Mouse (Mus musculus): ENCODE data around the gene Cpt1a.
A peak's percentile ranks its signal among the peaks of the same experiment; 100 is the strongest.

The Cpt1a gene

DNA sequence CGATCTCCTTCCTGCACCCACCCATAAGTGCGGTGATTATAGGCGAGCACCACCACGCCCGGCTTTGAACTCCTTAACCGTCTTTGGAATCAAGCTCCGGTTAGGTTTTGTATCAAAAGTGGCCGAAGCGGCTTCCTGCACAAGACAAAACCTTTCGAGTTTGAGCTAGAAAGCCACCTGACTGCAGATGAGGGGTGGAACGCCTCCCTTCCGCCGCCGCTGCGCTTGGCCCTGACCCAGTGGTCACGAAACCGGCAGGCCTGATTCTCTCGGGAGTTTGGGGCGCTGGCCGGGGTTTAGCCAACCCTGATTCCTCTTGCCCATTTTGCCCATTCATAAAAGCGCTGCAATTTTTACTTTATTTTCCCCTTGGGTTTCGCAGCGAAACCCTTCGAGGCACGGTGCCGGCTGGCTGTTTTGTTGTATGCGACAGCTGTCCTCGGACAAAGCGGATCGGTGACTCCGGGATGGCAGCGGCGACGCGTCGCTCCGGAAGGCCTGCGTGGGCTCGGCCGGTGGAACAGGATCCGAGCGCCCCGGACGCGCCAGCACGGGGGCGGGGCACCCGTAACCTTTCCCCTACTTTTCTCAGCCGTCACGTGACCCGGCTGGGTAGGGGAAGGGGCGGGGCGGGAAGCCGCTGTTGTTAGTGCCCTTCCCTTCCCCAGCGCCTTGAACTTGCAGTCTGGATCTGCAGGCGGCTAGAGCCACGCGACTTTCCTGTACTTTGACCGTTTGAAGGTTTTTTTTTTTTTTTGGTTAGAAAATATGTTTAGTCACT, 3.0 kb downstream of the Cpt1a start:
- DNase-seq (ENCODE audit: low read depth, low spot score), result peak; percentile 97

DNA sequence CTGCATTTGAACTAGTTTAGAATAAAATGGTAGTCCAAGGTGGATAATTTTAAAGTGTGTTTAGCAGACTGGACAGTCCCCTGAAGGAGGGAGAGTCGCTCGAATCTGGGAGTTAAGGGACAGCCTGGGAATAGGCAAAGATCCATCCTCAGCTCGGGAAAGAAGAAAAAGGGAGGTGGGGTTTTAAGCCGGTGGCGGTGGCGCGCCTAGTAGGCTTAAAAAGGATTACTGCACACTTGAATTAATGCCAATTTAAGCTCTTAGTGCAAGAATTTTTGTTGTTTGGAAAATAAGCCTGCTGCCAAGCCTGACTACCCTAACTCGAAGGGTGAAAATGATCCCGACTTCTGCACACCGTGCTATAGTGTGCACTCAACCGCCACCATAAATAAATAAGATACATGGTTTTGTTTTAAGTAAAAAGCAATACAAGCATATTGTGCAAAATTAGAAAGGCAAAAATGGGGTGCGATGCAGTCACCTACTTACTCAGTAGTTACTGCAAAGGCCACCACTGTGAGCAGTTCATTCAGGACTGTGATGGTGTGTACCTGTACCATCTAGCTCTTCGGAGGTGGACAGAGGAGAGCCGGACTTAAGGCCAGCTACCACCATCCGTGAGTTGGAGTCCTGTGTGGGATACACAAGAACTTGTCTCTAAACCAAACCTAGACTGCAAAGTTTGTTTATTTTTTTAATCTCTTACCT, 3.8 kb downstream of the Cpt1a start:
- DNase-seq (ENCODE audit: low read depth, low spot score), result no peak

DNA sequence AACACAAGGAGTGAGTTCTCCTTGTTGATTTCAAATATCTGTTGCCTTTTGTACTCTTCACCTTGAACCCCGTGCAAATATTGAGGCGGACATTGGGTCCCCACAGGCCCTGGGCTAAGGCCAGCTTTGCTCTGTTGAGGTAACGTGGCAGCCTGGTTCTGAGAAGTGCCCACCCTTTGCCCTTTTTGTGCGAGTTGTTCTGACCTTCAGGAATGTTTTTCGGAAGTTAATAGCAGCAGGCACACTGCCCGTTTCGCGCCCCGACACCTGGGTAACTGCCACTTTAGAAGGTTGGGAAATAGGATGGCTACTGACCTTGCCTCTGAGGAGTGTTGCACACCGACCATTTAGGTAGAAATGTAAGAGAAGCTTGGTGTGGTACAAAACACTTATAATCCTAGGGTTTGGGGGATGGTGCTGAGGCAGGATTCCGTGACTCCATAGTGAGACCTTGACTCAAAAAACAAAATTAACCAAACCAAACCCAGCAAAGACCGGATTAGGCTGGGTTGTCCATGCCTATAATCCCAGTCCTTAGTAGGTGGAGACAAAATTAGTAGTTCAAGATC, 4.4 kb downstream of the Cpt1a start:
- no peak for DNase-seq (ENCODE audit: low read depth, low spot score)

- DNase-seq (ENCODE audit: low read depth, low spot score), result peak; percentile 65
Observed at GRCm38 (mm10) chr19:3333247-3333646, 11.1 kb downstream of the Cpt1a start.

GRCm38 (mm10) chr19:3333694-3334515, 11.8 kb downstream of the Cpt1a start:
- peak; percentile 98 for DNase-seq (ENCODE audit: low read depth, low spot score)

- no peak for DNase-seq (ENCODE audit: low read depth, low spot score)
Observed at GRCm38 (mm10) chr19:3334550-3334949, 12.4 kb downstream of the Cpt1a start.

- no peak for DNase-seq (ENCODE audit: low read depth, low spot score)
Observed at GRCm38 (mm10) chr19:3335917-3336316, 13.8 kb downstream of the Cpt1a start.

DNA sequence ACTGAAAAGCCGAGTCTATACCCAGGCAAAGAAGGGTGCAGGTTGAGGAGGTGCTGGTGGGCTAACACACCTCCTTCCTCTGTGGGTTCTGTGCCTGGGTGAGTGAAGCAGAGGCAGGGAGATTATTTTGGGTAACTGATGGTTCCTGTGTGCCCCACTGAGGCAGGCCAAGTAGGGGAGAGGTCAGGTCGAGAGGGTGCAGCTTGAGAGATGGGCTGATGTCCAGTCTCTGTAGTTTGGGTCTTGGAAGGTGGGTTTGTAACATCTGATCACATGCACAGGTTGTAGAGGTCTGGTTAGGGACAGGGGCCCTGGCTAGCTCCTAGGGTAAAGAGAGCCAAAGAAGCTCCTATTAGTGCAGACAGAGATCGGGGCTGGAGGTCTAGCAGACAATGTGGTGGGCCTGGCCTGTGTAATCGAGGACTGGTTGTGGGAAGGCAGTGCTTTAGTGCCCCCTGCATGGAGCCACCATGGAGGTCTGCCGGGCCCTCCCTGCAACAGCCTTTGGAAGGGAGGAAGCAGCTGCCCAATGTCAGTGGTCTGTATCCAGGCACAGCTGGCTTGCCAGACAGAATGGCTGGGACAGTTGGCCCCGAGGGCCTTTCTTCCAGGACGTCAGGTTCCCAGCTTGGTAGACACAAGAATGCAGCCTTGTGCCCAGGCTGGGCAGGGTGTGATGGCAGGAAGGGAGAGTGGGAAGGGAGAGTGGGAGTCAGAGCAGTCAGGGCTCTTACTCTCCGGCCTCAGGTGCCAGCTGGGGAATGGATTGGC, 14.5 kb downstream of the Cpt1a start:
- no peak for DNase-seq (ENCODE audit: low read depth, low spot score)

- DNase-seq (ENCODE audit: low read depth, low spot score), result no peak
Observed at GRCm38 (mm10) chr19:3339187-3339586, 17.1 kb downstream of the Cpt1a start.

DNA sequence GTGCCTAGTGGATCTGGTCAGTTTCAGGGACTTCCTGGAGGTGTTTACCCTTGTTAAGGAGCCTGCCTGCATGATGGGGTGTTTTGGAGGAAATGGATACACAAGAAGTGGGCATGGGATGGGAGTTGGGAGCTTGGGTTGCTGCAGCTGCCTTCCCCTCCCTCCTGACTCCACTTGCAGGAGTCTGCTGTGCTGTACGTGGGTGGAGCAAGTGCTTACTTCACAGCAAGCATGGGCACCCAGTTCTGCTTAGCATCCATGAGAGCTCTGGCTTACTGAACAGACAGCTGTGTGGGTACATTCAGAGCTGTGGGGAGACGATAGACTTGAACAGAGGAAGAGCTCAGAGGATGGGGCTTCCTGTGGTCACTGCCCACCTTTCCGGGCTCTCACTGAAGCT, 18.9 kb downstream of the Cpt1a start:
- no peak for DNase-seq (ENCODE audit: low read depth, low spot score)

DNA sequence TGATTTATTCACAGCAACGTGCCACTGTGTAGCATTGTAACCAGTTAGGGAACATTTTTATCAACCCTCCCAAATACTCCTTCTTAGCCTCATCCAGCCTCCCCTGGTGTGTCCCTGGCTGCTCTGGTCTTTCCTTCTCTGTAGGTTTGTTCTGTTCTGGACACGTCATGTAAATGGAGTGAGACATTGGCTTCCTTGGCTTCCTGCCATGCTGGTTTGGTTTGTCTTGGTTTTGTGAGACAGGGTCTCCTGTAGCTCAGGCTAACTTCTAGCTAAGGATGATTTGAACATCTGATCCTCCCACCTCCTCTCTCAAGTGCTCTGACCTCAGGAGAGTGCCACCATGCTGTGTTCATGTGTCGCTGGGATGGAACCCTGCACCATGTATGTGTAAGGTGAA, 21.8 kb downstream of the Cpt1a start:
- DNase-seq (ENCODE audit: low read depth, low spot score), result no peak

GRCm38 (mm10) chr19:3344636-3345544, 22.8 kb downstream of the Cpt1a start:
- DNase-seq (ENCODE audit: low read depth, low spot score), result peak; percentile 26

DNA sequence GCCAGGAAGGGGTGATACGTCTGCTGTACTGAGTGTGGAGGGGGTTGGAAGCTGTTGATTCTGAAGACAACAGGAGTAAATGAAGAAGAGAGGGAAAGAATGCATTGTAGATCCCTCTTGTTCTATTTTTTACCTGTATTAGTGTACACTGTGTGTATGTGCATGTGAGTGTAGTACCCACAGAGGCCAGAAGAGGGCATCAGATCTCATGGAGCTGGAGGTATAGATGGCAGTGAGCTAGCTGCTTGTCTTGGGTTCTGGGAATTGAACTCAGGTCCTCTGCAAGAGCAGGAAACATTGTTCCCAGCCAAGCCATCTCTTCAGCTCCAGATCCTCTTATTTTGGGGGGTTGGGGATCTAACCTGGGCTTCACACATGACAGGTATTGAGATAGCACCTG, 25.6 kb downstream of the Cpt1a start:
- DNase-seq (ENCODE audit: low read depth, low spot score), result no peak

GRCm38 (mm10) chr19:3353415-3354111, 31.4 kb downstream of the Cpt1a start:
- DNase-seq (ENCODE audit: low read depth, low spot score), result peak; percentile 99

- no peak for DNase-seq (ENCODE audit: low read depth, low spot score)
Observed at GRCm38 (mm10) chr19:3355096-3355495, 33.0 kb downstream of the Cpt1a start.

- DNase-seq (ENCODE audit: low read depth, low spot score), result no peak
Observed at GRCm38 (mm10) chr19:3356516-3356915, 34.4 kb downstream of the Cpt1a start.

DNA sequence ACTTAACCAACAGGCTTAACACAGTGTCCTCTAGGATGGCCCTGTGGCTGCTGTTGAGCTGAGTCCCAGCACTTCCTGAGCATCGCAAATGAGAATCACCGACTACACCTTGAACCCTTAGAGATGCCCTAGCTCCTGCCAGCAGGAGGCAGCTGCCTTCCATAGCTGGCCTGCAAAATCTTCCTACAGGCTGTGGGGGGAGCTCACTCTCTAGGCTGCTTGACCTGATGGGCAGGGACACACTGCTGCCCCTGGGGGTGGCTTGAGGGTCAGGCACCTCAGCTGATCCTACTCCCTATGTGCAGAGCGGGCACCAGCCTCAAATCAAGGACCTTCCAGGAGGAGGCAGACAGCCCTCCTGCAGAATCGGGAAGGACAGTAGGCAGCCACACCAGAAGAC, 35.5 kb downstream of the Cpt1a start:
- no peak for DNase-seq (ENCODE audit: low read depth, low spot score)

GRCm38 (mm10) chr19:3359841-3360588, 37.9 kb downstream of the Cpt1a start:
- DNase-seq (ENCODE audit: low read depth, low spot score), result no peak

DNA sequence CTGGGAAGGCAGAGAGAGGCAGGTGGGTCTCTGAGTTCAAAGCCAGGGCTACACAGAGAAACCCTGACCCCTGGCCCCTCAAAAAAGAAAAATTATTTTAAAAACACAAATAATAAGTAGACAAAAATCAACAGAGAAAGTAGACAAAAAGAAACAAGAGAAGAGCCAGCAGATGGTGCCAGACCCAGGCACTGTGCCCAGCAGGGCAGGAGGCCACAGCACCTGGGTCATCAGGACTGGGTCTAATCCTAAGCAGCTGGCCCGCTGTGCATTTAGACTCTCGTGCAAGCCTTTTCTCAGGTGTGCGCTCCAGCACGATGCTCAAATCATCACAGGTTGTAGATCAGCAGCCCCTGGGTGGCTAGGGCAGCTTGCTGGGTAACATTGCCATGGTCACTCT, 41.4 kb downstream of the Cpt1a start:
- DNase-seq (ENCODE audit: low read depth, low spot score), result no peak
